Mouse (Mus musculus) kidney, adult 2 months (tissue): ENCODE results near the gene Nrf1.

ENCODE experiments used
- CTCF ChIP-seq: fragments of 200-500 bp; conservative IDR thresholded peaks from 2 replicates; pipeline ENCODE4 v1.5.1; 2011; ENCODE audit warnings: low read depth, mild to moderate bottlenecking, control low read depth, low read length, moderate library complexity, mixed read lengths; ENCODE audit not compliant: insufficient read depth, insufficient read length
- POLR2A ChIP-seq: fragments of 200-500 bp; IDR thresholded peaks from one replicate; pipeline ENCODE4 v1.6.1; 2011; ENCODE audit warnings: low read depth, low read length, control low read depth

DNA sequence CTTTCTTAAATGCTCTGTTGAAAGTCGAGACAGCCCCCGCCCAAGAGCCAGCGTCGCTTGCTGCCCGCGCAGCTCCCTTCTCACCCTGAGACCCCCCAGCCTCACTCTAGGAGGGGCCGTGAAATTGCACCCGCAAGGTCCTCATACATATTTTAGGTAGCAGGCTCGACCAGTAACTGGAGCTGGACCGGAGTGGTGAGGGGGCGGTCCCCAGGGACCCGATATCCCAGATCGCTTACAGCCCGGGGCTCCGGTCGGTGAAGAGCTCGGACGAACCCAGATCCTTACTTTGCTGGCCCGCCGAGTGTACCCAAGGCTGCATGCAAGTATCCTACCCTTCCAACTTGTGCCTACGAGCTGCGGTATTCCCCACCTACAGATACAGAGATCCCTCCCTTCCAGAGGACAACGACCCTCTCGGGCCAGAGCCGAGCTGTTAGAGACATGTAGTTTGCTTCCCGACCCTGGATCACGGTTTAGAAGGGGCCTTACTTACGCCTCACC lies 128.2 kb downstream of the Nrf1 start:
- TF ChIP-seq CTCF (no peak), POLR2A (no peak)
